Mouse (Mus musculus): ENCODE measurements around the gene Cd300ld5.
"Not testable (repeated sequence)": the region's sequence is repeated elsewhere in the genome, so short reads cannot be mapped to it uniquely, and the experiment has no call there.

The Cd300ld5 gene

DNA sequence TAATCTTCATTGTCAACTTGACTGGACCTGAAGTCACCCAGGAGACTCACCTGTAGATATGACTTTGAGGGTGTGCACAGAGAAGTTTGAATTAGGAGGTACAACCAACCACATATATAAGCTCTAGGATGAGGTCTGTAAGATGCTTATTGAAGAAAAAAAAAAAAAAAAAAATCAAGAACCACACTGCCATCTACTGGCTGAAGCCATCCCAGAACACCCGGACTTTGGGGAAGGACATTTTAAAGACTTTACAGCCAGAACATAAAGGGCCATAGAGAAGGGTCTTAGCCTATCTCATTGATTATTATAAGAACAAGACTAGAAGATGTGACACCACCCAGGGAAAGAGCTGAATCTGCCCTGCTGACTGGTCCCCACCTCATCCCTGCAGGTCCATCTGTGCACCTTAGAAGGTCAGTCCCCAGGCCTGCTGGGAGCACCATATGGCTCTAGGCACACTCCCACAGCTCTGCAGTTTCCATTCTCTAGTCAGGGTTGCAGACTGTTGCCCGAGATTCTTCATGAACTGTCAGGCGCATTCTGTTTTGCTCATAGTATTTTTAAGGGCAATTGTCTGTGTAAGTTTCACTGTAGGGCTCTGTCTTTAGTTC lies 11.8 kb upstream of the Cd300ld5 start:
- DNase-seq (ENCODE audit: low spot score in 2 of 2): no peak

DNA sequence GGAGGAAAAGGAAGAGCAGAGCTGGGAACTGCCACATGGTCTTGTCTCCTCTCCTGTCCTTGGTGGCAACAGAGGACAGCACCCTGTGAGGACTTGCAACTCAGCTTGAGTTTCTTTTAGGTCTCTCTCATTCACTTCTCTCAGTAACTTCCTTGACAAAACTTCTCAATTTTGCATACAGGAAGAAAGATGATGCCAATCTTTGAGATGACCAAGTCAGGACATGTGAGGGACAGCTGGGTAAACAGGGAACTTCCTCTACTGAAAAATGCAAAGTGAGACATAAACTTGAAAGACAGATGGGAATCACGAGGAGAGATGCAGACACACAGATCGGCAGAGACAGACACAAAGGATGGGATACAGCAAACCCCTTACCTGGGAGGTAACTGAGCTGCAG lies 10.7 kb upstream of the Cd300ld5 start, which contains the start of gene Cd300ld3:
Gene Cd300ld3 (minus strand): TSS at position 151 of the 400 bp plus-strand sequence.
- DNase-seq (ENCODE audit: low spot score in 2 of 2): no peak

DNA sequence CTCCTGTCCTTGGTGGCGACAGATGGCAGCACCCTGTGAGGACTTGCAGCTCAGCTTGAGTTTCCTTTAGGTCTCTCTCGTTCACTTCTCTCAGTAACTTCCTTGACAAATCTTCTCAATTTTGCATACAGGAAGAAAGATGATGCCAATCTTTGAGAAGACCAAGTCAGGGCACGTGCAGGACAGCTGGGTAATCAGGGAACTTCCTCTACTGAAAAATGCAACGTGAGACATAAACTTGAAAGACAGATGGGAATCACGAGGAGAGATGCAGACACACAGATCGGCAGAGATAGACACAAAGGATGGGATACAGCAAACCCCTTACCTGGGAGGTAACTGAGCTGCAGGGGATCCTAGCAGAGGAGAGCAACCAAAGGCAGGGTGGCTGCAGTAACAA lies 10.7 kb downstream of the Cd300ld5 start, which contains the start of gene Cd300ld4:
Gene Cd300ld4 (minus strand): TSS at position 101 of the 400 bp plus-strand sequence.
- not testable (repeated sequence) for DNase-seq (ENCODE audit: low spot score in 2 of 2)

DNA sequence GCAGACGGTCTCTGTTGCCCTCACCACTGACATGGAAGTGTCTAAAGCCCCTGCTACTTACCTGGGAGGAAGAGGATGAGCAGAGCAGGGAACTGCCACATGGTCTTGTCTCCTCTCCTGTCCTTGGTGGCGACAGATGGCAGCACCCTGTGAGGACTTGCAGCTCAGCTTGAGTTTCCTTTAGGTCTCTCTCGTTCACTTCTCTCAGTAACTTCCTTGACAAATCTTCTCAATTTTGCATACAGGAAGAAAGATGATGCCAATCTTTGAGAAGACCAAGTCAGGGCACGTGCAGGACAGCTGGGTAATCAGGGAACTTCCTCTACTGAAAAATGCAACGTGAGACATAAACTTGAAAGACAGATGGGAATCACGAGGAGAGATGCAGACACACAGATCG lies 21.5 kb downstream of the Cd300ld5 start, which contains the start of gene Cd300ld2:
Gene Cd300ld2 (minus strand): TSS at position 101 of the 400 bp plus-strand sequence.
- DNase-seq (ENCODE audit: low spot score in 2 of 2): not testable (repeated sequence)

DNA sequence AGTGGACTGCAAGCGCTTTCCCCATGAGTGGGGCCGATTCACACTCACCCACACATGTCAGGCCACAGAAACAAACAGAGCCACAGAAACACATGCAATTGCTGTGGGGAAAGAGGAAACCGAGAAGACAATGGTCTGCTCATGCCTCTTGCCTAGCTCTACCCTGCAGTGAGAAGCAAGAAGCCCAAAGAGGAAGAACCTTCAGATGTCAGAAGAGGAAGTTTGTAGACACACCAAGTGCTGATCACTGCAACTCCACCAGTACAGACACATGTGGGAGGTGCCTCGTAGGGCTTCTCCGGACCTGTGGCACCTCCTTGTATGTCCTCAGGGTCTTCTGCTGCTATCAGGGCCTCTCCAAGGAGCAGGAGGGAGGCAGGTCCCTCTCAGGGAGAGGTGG lies 33.5 kb downstream of the Cd300ld5 start:
- no peak for DNase-seq (ENCODE audit: low spot score in 2 of 2)

DNA sequence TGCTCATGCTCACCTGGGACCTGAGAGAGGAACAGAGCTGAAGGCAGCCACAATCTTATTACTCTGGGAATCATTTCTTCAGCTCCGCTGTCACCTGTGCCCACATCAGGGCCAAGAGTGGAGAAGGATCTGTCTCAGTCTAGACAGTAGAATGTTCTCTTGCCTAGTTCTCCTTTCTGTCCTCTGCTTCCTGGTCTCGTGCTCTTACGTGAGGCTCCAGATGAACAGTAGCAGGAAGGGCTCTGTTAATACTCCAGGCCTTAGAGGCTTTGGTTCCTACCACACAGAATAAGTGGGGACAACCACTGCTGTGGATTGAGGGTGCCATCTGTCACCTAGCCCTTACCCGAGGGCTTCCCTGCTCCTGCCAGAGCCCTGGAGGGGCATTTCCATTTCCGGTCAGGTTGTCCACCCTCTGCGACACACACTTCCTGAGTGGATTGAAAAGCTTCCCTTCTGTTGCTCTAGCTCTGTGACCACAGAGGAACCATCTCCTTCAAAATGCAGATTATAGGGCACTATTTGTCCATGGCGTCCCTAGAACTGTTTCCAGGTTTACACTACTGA lies 36.0 kb downstream of the Cd300ld5 start, which contains the start of gene Cd300c2:
Gene Cd300c2 (minus strand): TSS at position 407 of the 567 bp plus-strand sequence.
- no peak for DNase-seq (ENCODE audit: low spot score in 2 of 2)

DNA sequence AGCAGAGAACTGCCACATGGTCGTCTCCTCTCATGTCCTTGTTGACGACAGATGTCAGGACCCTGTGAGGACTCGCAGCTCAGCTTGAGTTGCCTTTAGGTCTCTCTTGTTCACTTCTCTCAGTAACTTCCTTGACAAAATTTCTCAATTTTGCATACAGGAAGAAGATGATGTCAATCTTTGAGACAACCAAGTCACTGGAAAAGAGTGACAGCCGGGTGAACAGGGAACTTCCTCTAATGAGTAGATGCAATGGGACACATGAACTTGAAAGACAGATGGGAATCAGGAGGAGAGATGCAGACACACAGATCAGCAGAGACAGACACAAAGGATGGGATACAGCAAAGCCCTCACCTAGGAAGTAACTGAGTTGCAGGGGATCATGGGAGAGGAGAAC lies 47.8 kb downstream of the Cd300ld5 start, which contains the start of gene Cd300ld:
Gene Cd300ld (minus strand): TSS at position 130 of the 400 bp plus-strand sequence.
- DNase-seq (ENCODE audit: low spot score in 2 of 2): no peak

DNA sequence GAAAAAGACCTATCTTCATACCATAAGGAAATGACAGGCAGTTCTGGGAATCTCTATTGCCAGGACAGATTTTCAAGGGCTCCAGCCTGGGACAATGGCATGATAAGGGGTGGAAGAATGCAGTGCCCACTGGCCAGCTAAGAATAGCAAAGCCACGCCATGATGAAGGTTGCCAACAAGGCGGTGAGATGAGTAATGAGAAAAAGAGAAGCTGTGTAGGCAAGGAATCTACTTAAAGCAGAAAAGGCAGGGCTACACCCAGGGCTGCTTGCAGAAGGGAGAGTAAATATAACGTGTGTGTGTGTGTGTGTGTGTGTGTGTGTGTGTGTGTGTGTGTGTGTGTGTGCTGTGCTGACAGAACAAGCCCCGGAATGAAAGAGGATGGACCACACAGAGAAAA lies 55.7 kb downstream of the Cd300ld5 start:
- DNase-seq (ENCODE audit: low spot score in 2 of 2): no peak

Measured in natural killer cell, adult 2 months (primary cell).